Mouse (Mus musculus) MEL (cell line): ENCODE data around the gene Tekt2.

Experiments
- BHLHE40 ChIP-seq: IDR thresholded peaks from 2 replicates; pipeline ENCODE4 v1.6.1; 2012; ENCODE audit warnings: low read depth, mild to moderate bottlenecking, inconsistent platforms, low read length, improper control_type of control experiment, borderline replicate concordance
- CHD1 ChIP-seq: IDR thresholded peaks from 2 replicates; pipeline ENCODE4 v1.6.1; 2012; ENCODE audit warnings: low read depth, mild to moderate bottlenecking, inconsistent platforms, low read length, improper control_type of control experiment
- CTCF ChIP-seq, 3 experiments: IDR thresholded peaks in 2 of 3; conservative IDR thresholded peaks in 1 of 3; 2 replicates each; pipeline ENCODE4 v1.5.1; 2011 to 2012; ENCODE audit warnings: low read length in 3 of 3, low read depth in 2 of 3, mild to moderate bottlenecking in 2 of 3, improper control_type of control experiment in 1 of 3, inconsistent platforms in 1 of 3, mixed read lengths in 1 of 3, moderate library complexity in 1 of 3; ENCODE audit not compliant: control insufficient read depth in 1 of 3, insufficient read depth in 1 of 3, poor library complexity in 1 of 3, severe bottlenecking in 1 of 3
- HCFC1 ChIP-seq: IDR thresholded peaks from 2 replicates; pipeline ENCODE4 v1.6.1; 2012; ENCODE audit warnings: low read depth, mild to moderate bottlenecking, inconsistent platforms, low read length, improper control_type of control experiment, moderate library complexity
- MXI1 ChIP-seq: IDR thresholded peaks from 2 replicates; pipeline ENCODE4 v1.6.1; 2011; ENCODE audit warnings: mild to moderate bottlenecking, low read depth, low read length, improper control_type of control experiment
- NELFE ChIP-seq: IDR thresholded peaks from 2 replicates; pipeline ENCODE4 v1.6.1; 2011; ENCODE audit warnings: low read depth, low read length, improper control_type of control experiment
- NRF1 ChIP-seq: IDR thresholded peaks from 2 replicates; pipeline ENCODE4 v1.6.1; 2014; ENCODE audit warnings: low read depth, mild to moderate bottlenecking, inconsistent platforms, low read length, improper control_type of control experiment, moderate library complexity; ENCODE audit not compliant: poor library complexity, insufficient read depth, severe bottlenecking
- POLR2A ChIP-seq, 2 experiments: IDR thresholded peaks; 2 replicates each; pipeline ENCODE4 v1.6.1; 2011 to 2012; ENCODE audit warnings: low read length in 2 of 2, mild to moderate bottlenecking in 2 of 2, control low read depth in 1 of 2, improper control_type of control experiment in 1 of 2, low read depth in 1 of 2, moderate library complexity in 1 of 2; ENCODE audit not compliant: control insufficient read depth in 1 of 2, insufficient read depth in 1 of 2, poor library complexity in 1 of 2
- POLR2AphosphoS5 ChIP-seq: IDR thresholded peaks from 2 replicates; pipeline ENCODE4 v1.6.1; 2012; ENCODE audit warnings: low read depth, borderline replicate concordance, mild to moderate bottlenecking, inconsistent platforms, low read length, moderate library complexity, mixed read lengths
- RAD21 ChIP-seq: IDR thresholded peaks from 2 replicates; pipeline ENCODE4 v1.6.1; 2011; ENCODE audit warnings: mild to moderate bottlenecking, low read depth, low read length, improper control_type of control experiment
- UBTF ChIP-seq: IDR thresholded peaks from 2 replicates; pipeline ENCODE4 v1.6.1; 2012; ENCODE audit warnings: low read depth, mild to moderate bottlenecking, inconsistent platforms, low read length, improper control_type of control experiment, moderate library complexity, borderline replicate concordance; ENCODE audit not compliant: insufficient read depth
- ZMIZ1 ChIP-seq: IDR thresholded peaks from 2 replicates; pipeline ENCODE4 v1.6.1; 2012; ENCODE audit warnings: low read depth, mild to moderate bottlenecking, inconsistent platforms, low read length, improper control_type of control experiment, moderate library complexity

- TF ChIP-seq BHLHE40 (no peak), NRF1 (no peak), CTCF (IDR thresholded peaks at IDR 0.05 in 2 of 3, conservative IDR thresholded peaks at IDR 0.05 in 1 of 3; ENCODE audit: control insufficient read depth in 1 of 3, insufficient read depth in 1 of 3, low read depth in 2 of 3, low read length in 3 of 3, poor library complexity in 1 of 3, severe bottlenecking in 1 of 3) (no peak), UBTF (no peak), POLR2A (IDR thresholded peaks at IDR 0.05; ENCODE audit: control insufficient read depth in 1 of 2, insufficient read depth in 1 of 2, low read depth in 1 of 2, low read length in 2 of 2, poor library complexity in 1 of 2) (no peak), MXI1 (no peak), POLR2AphosphoS5 (no peak), CHD1 (no peak), ZMIZ1 (no peak), RAD21 (no peak), HCFC1 (no peak), NELFE (no peak)
Measured at GRCm38 (mm10) chr4:126321854-126322511, 3.5 kb downstream of the Tekt2 start.
